Mouse (Mus musculus) C2C12 (cell line): ENCODE results near the gene Dnaaf3. TPM values are rescaled to one million over a fixed set of nuclear protein-coding genes. Genes with fewer than 3 reads are reported as not detected.
A peak's percentile ranks its signal among the peaks of the same experiment; 100 is the strongest.

Experiments
- H3K27me3 ChIP-seq: one replicate; pipeline ENCODE4 v1.6.1; 2011; ENCODE audit not compliant: control insufficient read depth, insufficient read depth, insufficient read length
- H3K36me3 ChIP-seq: one replicate; pipeline ENCODE4 v1.6.1; 2011; ENCODE audit not compliant: control insufficient read depth, insufficient read depth
- H3K4me3 ChIP-seq: one replicate; pipeline ENCODE4 v1.5.1; 2011; ENCODE audit warnings: mild to moderate bottlenecking, control low read depth; ENCODE audit not compliant: poor library complexity, insufficient read depth, severe bottlenecking
- H3K79me2 ChIP-seq: one replicate; pipeline ENCODE4 v1.6.1; 2011; ENCODE audit not compliant: control insufficient read depth, insufficient read depth
- H3K79me3 ChIP-seq: one replicate; pipeline ENCODE4 v1.6.1; 2011; ENCODE audit warnings: low read depth, control low read depth
- H3ac ChIP-seq: one replicate; pipeline ENCODE3; 2011; ENCODE audit warnings: low read depth; ENCODE audit not compliant: control insufficient read depth, insufficient read length
- CEBPB ChIP-seq: IDR thresholded peaks from one replicate; pipeline ENCODE4 v1.6.1; 2011; ENCODE audit warnings: low read depth, mild to moderate bottlenecking, control low read depth, moderate library complexity
- CTCF ChIP-seq: IDR thresholded peaks from one replicate; pipeline ENCODE4 v1.5.1; 2011; ENCODE audit not compliant: control insufficient read depth, insufficient read depth, insufficient read length
- FOSL1 ChIP-seq: IDR thresholded peaks from one replicate; pipeline ENCODE4 v1.8.0; 2011; ENCODE audit warnings: mild to moderate bottlenecking, low read length; ENCODE audit not compliant: poor library complexity, insufficient read depth, severe bottlenecking
- MAX ChIP-seq: IDR thresholded peaks from one replicate; pipeline ENCODE4 v1.6.1; 2011; ENCODE audit warnings: mild to moderate bottlenecking, control low read depth
- MYOD1 ChIP-seq: IDR thresholded peaks from one replicate; pipeline ENCODE4 v1.6.1; 2011; ENCODE audit warnings: low read depth; ENCODE audit not compliant: control insufficient read depth, insufficient read length
- MYOG ChIP-seq: IDR thresholded peaks from one replicate; pipeline ENCODE4 v1.6.1; 2011; ENCODE audit not compliant: control insufficient read depth, insufficient read length; ENCODE audit errors: extremely low read depth
- USF1 ChIP-seq: IDR thresholded peaks from one replicate; pipeline ENCODE4 v1.6.1; 2011; ENCODE audit warnings: low read depth, mild to moderate bottlenecking, control low read depth, moderate library complexity
- polyA plus RNA-seq: library from polyadenylated mRNA; unstranded; fragments of >200 nt; fragmentation: generic; extraction: Trizol; gene quantifications from one replicate; pipeline ENCODE4 v1.2.1, GENCODE M21; 2012; ENCODE audit warnings: missing spikeins

The Dnaaf3 gene
- polyA plus RNA-seq, 1 experiment: 1.4 TPM

DNA sequence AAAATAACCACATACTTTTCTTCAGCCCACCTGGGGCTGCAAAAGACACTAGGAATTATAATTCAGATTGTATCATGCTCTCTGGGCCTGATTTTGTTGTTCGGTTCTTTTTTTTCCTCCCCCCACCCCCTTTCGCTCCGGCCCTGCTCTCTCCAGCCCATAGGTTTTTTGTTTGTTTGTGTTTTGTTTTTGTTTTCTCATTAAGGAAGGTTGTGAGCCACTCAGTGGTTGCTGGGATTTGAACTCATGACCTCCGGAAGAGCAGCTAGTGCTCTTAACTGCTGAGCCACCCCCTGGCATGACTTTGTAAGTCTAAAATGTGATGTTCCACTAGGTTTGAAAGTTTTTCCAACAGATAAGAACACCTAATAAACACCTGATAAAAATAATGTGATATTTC, 29.2 kb downstream of the Dnaaf3 start:
- H3K79me2 ChIP-seq: peaks cover 34% of the 10 kb centered on the region
- H3K27me3 ChIP-seq: no peaks in the 10 kb centered on the region
- peaks cover 29% of the 10 kb centered on the region for H3K79me3 ChIP-seq
- no peak overlapping the region for H3K4me3 ChIP-seq
- no peak overlapping the region for H3ac ChIP-seq
- H3K36me3 ChIP-seq: no peaks in the 10 kb centered on the region
- TF ChIP-seq MYOD1 (no peak), CEBPB (no peak), FOSL1 (no peak)

DNA sequence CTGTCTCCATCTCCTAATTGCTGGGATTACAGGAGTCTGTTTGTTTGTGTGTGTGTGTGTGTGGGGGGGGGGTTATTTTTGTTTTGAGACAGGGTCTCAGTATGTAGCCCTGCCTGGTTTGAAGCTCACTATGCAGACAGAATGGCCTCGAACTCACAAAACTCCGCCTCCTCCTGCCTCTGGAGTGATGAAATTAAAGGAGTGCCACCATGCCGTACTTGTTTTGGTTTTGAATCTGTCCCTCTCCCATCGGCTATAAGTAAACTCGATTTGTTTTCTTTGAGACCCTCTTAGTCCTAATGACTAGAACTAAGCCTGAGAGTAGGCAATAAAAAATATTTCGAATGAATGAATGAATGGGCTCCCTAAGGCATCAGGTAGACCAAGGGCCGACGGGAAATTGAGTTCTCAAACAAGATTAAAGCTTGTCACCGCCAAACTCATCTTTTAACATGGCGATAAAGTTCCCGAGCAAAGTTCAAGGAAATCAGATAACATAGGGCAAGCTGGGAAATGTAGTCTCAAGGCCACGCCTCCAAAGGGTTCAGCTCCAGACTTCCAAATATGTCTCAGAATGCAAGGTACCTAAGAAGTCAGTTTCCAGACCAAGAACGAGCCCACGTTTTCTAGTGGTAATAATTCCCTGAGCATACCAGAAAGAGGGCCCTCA, 29.7 kb downstream of the Dnaaf3 start:
- Histone ChIP-seq H3K79me3 (peaks cover 33% of the 10 kb centered on the region), H3K27me3 (no peaks in the 10 kb centered on the region), H3K4me3 (peak overlapping the region; percentile 11), H3K36me3 (no peaks in the 10 kb centered on the region), H3K79me2 (peaks cover 39% of the 10 kb centered on the region), H3ac (peak overlapping the region; percentile 4)
- TF ChIP-seq USF1: no peak
- no peak for TF ChIP-seq MYOD1
- TF ChIP-seq MYOG: no peak

DNA sequence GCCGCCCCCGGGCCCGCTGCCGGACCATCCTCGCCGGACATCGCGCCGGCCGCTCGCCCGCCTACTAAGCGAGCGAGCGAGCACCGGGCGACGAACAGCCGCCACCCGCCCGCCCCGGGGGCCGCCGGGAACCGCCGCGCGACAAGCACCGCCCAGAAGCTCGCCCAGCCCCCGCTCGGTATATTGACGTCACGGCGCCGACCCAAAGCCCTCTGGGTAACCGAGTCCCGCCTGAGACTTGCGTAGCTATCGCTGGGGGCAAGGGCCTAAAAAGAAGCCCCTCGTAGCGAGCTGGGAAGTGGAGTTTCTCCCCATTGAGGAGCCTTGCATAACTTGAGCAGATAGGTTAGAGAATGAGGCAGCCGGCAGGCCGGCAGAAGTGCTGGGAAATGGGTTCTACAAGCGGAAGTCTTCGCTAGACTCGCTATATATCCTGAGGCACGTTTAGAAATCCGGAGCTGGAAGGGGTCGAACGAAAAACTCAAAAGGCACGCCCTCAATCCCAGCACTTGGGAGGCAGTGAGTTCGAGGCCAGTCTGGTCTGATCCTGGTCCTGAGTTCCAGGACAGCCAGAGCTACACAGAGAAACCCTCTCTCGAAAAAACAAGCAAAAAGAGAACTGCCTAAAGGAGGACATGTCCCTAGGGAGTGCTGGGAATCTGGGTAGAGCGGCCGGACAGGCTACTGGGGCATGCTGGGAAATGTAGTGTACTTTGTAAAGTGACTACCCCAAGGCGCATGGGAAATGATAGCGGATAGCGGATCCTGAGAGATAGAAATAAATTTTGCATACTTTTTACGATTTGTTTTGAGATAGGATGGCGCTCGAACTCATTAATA, 30.5 kb downstream of the Dnaaf3 start, which contains the start of gene Ppp1r12c:
TSS of gene Ppp1r12c (minus strand) at position 123 of the 840 bp plus-strand sequence.
- H3K4me3 ChIP-seq: peak within 1 kb of the TSS; percentile 57
- peaks cover 47% of the 10 kb centered on the region for H3K79me2 ChIP-seq
- TF ChIP-seq MYOG (no peak), MYOD1 (no peak)
- H3K27me3 ChIP-seq: no peaks in the 10 kb centered on the region
- peaks cover 4% of the 10 kb centered on the region for H3K36me3 ChIP-seq
- H3K79me3 ChIP-seq: peaks cover 41% of the 10 kb centered on the region
- H3ac ChIP-seq: peak within 1 kb of the TSS; percentile 93

DNA sequence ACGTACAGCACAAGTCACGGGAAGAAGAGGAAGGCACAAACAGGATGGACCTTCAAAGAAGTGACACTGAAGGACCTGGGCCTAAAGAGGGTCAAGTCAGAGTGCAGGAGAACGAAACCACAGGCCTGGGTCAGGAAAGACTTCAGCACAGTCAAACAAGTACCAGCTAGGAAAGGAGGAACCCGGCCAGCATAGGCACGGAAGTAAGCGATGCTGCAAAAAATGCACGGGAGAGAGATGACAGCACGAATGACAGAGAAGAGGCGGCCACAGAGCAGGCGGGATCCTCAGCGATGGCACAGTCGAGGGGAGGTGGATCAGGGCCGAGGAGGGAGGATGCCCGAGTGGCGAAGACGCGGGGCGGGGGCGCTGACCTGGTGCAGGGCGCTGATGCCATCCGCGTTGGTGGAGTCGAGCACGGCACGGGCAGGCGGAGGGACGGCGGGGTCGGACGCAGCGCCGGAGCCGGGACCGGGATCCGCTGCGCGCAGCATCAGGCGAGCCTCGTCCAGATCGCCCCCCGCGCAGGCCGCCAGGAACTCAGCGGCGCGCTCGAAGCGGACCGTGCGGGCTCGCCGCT, 31.3 kb downstream of the Dnaaf3 start:
- Histone ChIP-seq H3K79me3 (peaks cover 48% of the 10 kb centered on the region), H3K27me3 (no peaks in the 10 kb centered on the region), H3K36me3 (peaks cover 10% of the 10 kb centered on the region), H3ac (peak overlapping the region; percentile 93), H3K79me2 (peaks cover 55% of the 10 kb centered on the region), H3K4me3 (peak overlapping the region; percentile 57)
- TF ChIP-seq MAX: no peak
- no peak for TF ChIP-seq CTCF
- TF ChIP-seq FOSL1: no peak
- no peak for TF ChIP-seq MYOD1
- no peak for TF ChIP-seq CEBPB
- TF ChIP-seq USF1: no peak
- TF ChIP-seq MYOG: no peak

DNA sequence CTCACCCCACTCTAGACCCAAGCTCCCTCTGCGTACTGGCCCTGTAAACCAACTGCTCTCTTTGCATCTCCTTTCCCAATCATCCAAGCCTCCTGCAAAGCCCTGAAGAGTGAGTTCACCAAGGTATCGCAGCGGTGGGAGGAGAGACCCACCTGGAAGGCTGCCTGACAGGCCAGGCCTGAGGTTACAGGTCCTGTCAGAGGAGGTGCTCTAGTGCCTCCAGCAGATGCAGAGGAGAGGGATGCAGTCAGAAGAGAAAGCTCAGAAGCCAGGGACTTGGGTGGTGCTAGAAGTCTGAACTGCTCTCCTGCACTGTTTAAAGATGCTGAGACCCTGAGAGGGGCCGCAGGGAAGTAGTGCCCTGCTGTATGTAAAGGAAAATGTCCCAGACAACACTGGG, 33.2 kb downstream of the Dnaaf3 start:
- H3K27me3 ChIP-seq: no peaks in the 10 kb centered on the region
- H3K79me3 ChIP-seq: peaks cover 50% of the 10 kb centered on the region
- no peak overlapping the region for H3ac ChIP-seq
- H3K36me3 ChIP-seq: peaks cover 10% of the 10 kb centered on the region
- no peak for TF ChIP-seq CTCF
- no peak for TF ChIP-seq MAX
- no peak for TF ChIP-seq USF1
- no peak for TF ChIP-seq CEBPB
- no peak for TF ChIP-seq MYOD1
- TF ChIP-seq FOSL1: no peak
- no peak for TF ChIP-seq MYOG
- H3K4me3 ChIP-seq: no peak overlapping the region
- H3K79me2 ChIP-seq: peaks cover 73% of the 10 kb centered on the region
